Mouse (Mus musculus) megakaryocyte-erythroid progenitor cell, adult 5-6 weeks (primary cell): ENCODE results near the gene Tmem178. TPM values are rescaled to one million over a fixed set of nuclear protein-coding genes. Genes with fewer than 3 reads are reported as not detected.

Experiments
- ATAC-seq: replicated peaks from 2 replicates; pipeline ENCODE4 v1.8.0; 2016; ENCODE audit warnings: mild to moderate bottlenecking, inconsistent platforms; ENCODE audit not compliant: severe bottlenecking, poor library complexity, low FRiP score, low TSS enrichment
- total RNA-seq, 2 experiments: library from RNA; stranded (forward) in 1 of 2; stranded (reverse) in 1 of 2; fragments of 200-1000, 215-1000 nt in 1 of 2; fragments of >200 nt in 1 of 2; fragmentation: Nextera tagmentation in 1 of 2; gene quantifications; 2 replicates each; pipeline ENCODE4 v1.2.3; 2014 to 2017

Tmem178 gene
- total RNA-seq, 2 experiments from 2014 or later: not detected

DNA sequence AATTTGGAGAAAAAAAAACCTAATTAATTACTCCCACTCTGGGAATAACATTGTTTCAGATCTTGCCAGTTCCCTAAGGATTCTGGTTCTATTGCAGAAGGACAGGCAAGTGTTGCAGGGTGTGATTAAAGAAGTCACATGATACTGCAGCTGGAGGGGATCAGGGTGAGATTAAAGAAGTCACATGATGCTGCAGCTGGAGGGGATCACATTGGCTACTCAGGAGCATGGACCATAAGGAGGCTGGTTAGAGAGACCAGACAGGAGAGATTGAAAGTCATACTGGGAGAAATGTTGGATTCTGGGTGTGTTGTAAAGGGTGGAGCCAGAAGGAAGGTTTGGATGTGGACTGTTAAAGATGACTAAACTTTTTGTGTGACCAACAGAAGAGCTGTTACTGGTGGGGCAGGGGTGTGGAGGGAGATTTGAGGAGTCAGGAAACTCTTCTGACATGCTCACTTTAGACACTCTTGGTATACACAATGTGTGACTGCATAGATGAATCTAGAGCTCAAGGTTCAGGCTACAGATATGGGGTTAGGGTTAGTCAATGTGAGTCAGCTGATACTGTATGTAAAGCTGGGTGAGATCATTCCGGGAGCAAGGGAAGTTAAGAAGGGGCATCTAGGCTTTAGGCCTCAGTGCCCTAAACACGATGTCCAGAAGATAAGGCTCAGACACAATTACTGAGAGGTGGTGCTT is 94.4 kb downstream of the Tmem178 start:
- ATAC-seq: peak; percentile 68

DNA sequence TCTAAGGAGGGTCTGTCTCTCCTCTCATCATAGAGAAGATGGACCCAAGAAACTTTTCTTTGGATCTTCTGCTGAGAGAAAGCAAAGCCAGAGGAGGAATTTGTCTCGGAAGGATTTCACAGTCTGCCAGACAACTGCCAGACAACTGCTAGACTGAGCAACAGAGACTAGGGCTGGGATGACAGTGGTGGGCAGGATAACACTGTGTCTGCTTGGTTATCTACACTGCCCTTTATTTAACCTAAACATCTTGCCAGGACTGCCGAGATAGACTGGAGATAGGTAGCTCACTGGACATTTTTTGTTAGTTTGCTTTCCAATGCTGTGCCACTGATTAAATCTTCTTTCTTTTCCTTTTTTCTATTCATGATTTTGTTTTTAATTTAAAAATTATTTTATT is 97.2 kb downstream of the Tmem178 start:
- peak; percentile 69 for ATAC-seq

DNA sequence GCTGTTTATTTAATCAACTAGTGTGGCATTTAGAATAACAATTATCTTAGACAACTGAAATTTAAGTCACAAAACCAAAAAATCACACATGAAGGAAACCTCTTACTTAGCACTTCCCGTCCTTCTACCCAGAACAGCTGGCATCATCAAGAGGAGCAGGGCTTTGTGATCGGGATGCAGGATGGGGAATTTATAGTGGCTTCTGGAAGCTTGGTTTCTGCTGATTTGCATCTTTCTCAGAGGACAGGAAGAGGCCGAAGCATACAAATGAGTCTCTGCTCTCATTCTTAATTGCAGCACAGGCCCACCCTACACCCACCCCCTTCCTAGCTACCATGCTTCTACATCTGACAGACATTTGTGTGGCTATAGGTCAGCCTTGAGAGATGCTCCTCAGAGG is 99.9 kb downstream of the Tmem178 start:
- ATAC-seq: no peak

DNA sequence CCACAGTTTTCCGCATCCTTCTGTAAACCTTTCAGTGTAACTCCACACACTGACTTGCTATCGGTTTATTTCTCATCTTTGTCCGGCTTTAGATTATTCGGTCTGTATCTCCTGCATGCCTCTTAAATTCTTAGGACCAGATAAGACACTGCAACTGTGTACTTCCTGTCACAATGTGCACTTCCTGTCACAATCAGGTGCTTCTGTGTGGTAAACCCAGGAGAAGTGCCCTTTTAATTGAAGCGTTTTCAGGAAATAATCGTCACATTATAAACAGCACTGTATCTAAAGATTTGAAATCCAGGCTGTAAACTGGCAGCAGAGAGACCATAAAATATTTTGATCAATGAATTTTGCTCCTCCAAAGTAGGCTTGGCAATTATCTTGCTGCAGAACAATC is 100.7 kb downstream of the Tmem178 start:
- no peak for ATAC-seq

DNA sequence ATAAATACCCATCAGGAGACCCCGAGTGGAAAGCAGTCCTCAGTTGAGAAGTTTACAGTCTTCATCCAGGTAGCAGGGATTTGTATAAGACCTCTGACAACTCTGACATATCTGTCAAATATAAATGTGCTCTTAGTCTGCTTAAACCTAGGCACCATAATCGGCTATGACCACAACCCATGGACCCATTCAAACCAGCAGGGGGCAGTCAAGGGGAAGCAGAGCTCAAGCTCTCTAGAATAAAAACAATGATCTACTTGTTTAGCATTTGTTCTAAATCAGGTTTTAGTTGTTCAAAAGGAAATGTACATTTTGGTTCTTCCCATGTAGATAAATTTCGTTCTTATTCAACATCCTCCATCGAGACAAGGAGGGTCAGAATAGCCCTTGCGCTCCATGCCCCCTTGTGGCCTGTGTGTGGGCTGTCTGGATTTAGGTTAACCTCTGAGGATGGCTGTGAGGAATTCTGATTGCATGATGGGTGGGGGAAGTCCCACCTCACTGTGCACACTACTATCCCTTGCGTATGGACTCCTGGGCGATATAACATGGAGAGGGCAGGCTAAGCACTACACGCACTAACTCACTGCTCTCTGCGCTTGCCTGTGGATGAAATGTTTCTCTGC is 101.2 kb downstream of the Tmem178 start:
- peak; percentile 80 for ATAC-seq

DNA sequence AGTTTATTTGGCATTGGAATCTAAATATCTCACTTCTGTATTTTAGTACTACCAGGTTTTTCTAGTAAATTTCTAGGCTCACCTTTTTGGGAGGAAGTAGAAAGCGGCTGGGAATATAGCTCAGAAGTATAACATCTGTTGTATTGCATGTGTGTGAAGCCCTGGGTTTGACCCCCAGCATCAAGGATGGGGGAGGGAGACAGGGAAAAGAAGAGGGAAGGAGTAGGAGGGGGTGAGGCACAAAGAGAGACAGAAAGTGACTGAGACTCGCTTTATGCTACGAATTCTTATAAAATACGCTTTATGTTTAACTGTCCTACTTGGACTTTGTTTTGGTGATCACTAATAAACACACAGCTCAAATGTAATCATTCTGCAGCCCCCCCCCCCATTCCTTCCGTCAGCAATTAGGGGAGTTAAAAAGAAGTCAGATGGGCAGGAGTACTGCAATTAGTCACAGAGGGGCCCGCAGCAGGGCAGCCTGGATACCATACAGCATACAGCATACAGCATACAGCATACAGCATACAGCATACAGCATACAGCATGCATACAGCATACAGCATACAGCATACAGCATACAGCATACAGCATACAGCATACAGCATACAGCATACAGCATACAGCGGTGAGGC is 103.6 kb downstream of the Tmem178 start:
- ATAC-seq: no peak

Other genes starting within 250 kb of the Tmem178 start
- 2.2 and 3.3 TPM in 2 replicates for gene Map4k3, start 216.1 kb upstream of the Tmem178 start, total RNA-seq (2014; fragmentation: Nextera tagmentation)
- gene Map4k3, start 216.1 kb upstream of the Tmem178 start, total RNA-seq (2017): 1.6 and 3.7 TPM in 2 replicates
- 12.5 and 16.4 TPM in 2 replicates for gene Thumpd2, start 120.5 kb downstream of the Tmem178 start, total RNA-seq (2014; fragmentation: Nextera tagmentation)
- 19.3 and 22.4 TPM in 2 replicates for gene Thumpd2, start 120.5 kb downstream of the Tmem178 start, total RNA-seq (2017)